Mouse (Mus musculus) hindbrain, postnatal 0 days (tissue): ENCODE results near the gene Erp29. TPM values are rescaled to one million over a fixed set of nuclear protein-coding genes. Genes with fewer than 3 reads are reported as not detected.

Experiments
- ATAC-seq: fragments of 200-750 bp; cut with Nextera tagmentation; 2 replicates; pipeline ENCODE4 v1.8.0; 2017; ENCODE audit warnings: mild to moderate bottlenecking, moderate TSS enrichment, moderate library complexity
- DNase-seq: peaks from one replicate; pipeline ENCODE4 v3.0.0-alpha.2; 2015; ENCODE audit warnings: low spot score
- H3K27ac ChIP-seq: fragments of 300-500 bp; sonication (generic); 2 replicates; pipeline ENCODE4 v1.5.1; 2014; ENCODE audit warnings: mild to moderate bottlenecking
- H3K27me3 ChIP-seq: fragments of 300-500 bp; sonication (generic); 2 replicates; pipeline ENCODE4 v1.6.1; 2014; ENCODE audit warnings: low read length, mixed read lengths; ENCODE audit not compliant: insufficient read depth
- H3K36me3 ChIP-seq: fragments of 300-500 bp; sonication (generic); 2 replicates; pipeline ENCODE4 v1.6.1; 2014; ENCODE audit warnings: low read length, mixed read lengths; ENCODE audit not compliant: insufficient read depth
- H3K4me1 ChIP-seq: fragments of 300-500 bp; sonication (generic); 2 replicates; pipeline ENCODE4 v1.6.1; 2014; ENCODE audit warnings: antibody characterized with exemption, low read length, mixed read lengths; ENCODE audit not compliant: insufficient read depth
- H3K4me2 ChIP-seq: fragments of 300-500 bp; sonication (generic); 2 replicates; pipeline ENCODE4 v1.6.1; 2014; ENCODE audit warnings: low read depth, mild to moderate bottlenecking, low read length, moderate library complexity, mixed read lengths
- H3K4me3 ChIP-seq: fragments of 300-500 bp; sonication (generic); 2 replicates; pipeline ENCODE4 v1.5.1; 2014; ENCODE audit warnings: low read length
- H3K9ac ChIP-seq: fragments of 300-500 bp; sonication (generic); replicated peaks from 2 replicates; pipeline ENCODE4 v1.6.1; 2014; ENCODE audit warnings: mild to moderate bottlenecking, low read length, moderate library complexity, mixed read lengths
- H3K9me3 ChIP-seq: fragments of 300-500 bp; sonication (generic); 2 replicates; pipeline ENCODE4 v1.6.1; 2016; ENCODE audit warnings: low read length, mixed read lengths
- CTCF ChIP-seq: IDR thresholded peaks from 2 replicates; pipeline ENCODE4 v1.5.1; 2016; ENCODE audit warnings: antibody characterized with exemption, control low read depth, low read depth
- WGBS: fragments of 180-500 bp; shearing (Covaris S2); extraction: QIAGEN DNeasy Blood & Tissue Kit; methylation state at CpG from one replicate; pipeline ENCODE4 v1.1.7; 2014; 5-methylcytosine and 5-hydroxymethylcytosine counted together
- polyA plus RNA-seq: library from polyadenylated mRNA; unstranded; fragments of >200 nt; fragmentation: Nextera tagmentation; extraction: Ambion mirVana; gene quantifications from 2 replicates; pipeline ENCODE4 v1.2.1, GENCODE M21; 2015
- total RNA-seq: library from RNA; depleted of rRNA; stranded (reverse); fragments of >200 nt; gene quantifications from 2 replicates; pipeline ENCODE4 v1.2.3, GENCODE M21; 2014

Gene Erp29
- total and polyA plus RNA-seq, 2 experiments from 2014 or later: 37.1 to 192 TPM

DNA sequence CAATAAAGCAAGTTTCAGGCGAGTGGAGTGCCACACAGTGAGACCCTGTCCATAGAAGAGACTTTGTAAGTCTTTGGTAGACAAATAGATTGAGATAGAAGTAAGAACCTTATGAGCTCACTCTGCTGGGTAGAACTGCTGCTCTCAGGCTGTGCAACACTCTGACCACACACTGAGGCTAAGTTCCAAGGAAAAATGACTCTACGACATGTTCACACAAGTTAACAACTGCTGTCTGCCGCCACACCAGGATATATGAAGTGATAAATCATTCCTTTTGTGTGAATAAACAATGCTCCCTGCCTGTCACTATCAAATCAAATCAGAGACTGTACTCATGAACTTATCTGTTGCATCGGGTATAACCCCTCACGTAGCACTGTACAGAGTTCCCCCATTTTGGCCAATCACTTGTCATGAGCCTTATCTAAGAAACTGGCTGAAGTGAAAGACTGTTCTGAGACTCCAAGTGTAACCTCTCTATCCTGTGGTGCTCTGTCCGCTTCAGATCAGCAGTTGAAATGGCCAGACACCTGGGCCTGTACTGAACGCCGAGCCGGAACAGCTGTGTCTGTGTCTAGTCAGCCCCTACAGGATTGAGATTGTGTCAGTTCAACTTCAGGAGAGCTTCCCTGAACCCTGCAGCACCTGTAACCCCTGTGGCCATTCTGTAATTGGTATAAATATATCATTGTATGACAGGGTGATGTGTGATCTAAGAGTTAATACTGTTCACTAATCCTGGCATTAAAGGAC lies 3.4 kb upstream of the Erp29 start:
- no peaks in the 10 kb centered on the region for H3K9me3 ChIP-seq
- DNase-seq (no peak), ATAC-seq (no peak)
- peaks cover 8% of the 10 kb centered on the region for H3K4me1 ChIP-seq
- no peak overlapping the region for H3K4me2 ChIP-seq
- H3K27ac ChIP-seq: no peak overlapping the region
- no peak overlapping the region for H3K4me3 ChIP-seq
- 73% methylated on average over 9 of the region's 9 CpGs for WGBS
- H3K36me3 ChIP-seq: no peaks in the 10 kb centered on the region
- H3K27me3 ChIP-seq: no peaks in the 10 kb centered on the region
- no peak for TF ChIP-seq CTCF
- no peak overlapping the region for H3K9ac ChIP-seq

DNA sequence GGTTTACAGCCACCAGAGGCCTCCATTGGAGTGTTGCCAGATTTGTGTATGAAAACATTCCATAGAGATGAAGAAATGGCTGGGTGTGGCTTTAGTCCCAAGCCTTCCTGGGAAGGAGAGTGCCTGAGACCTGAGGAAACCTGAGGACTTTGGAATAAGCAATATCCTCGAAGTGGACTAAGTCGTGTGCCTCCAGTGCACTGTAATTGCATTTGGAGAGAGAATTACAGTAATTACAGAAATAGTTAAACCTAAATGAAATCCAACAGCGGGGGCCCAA lies 2.1 kb upstream of the Erp29 start:
- Histone ChIP-seq H3K4me2 (no peak overlapping the region), H3K9me3 (no peaks in the 10 kb centered on the region), H3K27ac (no peak overlapping the region), H3K4me3 (no peak overlapping the region), H3K27me3 (no peaks in the 10 kb centered on the region), H3K9ac (no peak overlapping the region), H3K4me1 (peaks cover 11% of the 10 kb centered on the region), H3K36me3 (peaks cover 2% of the 10 kb centered on the region; the same call in 1 of the 2 replicates)
- ATAC-seq (no peak), DNase-seq (no peak)
- 87% methylated on average over 3 of the region's 3 CpGs for WGBS
- TF ChIP-seq CTCF: no peak

DNA sequence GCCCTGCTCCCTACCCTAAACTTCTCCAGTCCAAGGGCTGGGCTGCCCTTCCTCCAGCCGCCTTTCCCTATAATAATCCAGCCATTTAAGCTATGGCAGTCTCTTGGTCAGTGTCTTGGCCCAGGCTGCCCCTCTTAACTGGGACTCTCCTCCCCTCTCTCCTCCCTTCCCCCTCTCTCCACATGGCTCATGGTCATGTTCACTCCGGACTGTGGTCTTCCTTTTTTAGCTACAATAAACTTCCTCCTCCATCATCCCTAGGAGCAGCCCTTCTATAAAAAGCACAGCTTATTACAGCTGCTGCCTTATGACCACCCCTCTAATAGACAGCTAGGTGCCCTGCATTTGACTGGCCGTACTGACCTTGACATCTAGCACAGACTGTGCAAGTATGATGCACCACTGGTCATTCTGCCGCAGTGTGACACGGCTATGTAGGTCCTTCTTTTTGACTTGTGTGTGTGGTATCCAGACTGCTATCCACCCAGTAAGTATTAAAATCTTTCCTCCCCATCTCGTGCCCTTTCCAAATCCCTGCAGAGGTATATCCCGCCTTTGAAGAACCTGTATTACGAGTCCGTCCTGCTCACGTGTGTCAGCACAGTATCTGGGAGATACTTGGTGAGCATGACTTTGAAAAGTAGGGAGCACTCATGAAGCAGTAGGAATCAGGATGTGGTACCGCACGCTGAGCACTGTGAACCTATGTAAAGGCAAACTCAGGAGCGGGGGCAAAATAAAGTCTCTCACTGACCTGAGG lies 1.6 kb upstream of the Erp29 start:
- Histone ChIP-seq H3K4me2 (no peak overlapping the region), H3K4me3 (no peak overlapping the region), H3K4me1 (peaks cover 11% of the 10 kb centered on the region), H3K36me3 (peaks cover 6% of the 10 kb centered on the region; the same call in 1 of the 2 replicates), H3K27ac (no peak overlapping the region), H3K27me3 (no peaks in the 10 kb centered on the region), H3K9ac (no peak overlapping the region), H3K9me3 (no peaks in the 10 kb centered on the region)
- TF ChIP-seq CTCF: no peak
- ATAC-seq: no peak
- no peak for DNase-seq
- 93% methylated on average over 13 of the region's 13 CpGs for whole genome bisulfite sequencing

DNA sequence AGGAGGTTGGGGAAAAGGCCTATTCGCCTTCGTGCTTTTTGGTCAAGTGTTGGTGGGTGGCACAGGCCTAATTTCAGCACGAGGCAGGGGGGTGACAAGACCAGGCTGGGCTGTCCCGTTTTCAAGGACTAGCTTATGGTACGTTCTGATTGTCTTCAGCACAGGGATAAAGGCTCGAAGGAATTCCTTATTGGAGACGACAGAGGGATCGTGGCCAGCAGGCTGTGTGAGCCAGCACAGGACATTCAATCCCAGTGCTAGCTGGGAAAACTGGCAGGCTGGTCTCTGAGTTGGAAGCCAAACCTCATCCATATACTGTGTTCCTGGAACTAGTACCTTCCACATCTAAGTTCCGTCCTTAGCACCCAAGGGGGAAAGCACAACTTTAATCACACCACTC lies 600 bp upstream of the Erp29 start:
- Histone ChIP-seq H3K27me3 (no peaks in the 10 kb centered on the region), H3K36me3 (peaks cover 15% of the 10 kb centered on the region; the same call in 1 of the 2 replicates), H3K4me3 (peak overlapping the region; percentile 72), H3K27ac (peak overlapping the region; percentile 98), H3K4me2 (peak overlapping the region; percentile 82), H3K9ac (peak overlapping the region; percentile 87), H3K4me1 (peaks cover 11% of the 10 kb centered on the region), H3K9me3 (no peaks in the 10 kb centered on the region)
- WGBS: 4% methylated on average over 9 of the region's 9 CpGs
- peak; percentile 33; the same call in 1 of the 2 replicates for ATAC-seq
- peak; percentile 47 for DNase-seq
- no peak for TF ChIP-seq CTCF

DNA sequence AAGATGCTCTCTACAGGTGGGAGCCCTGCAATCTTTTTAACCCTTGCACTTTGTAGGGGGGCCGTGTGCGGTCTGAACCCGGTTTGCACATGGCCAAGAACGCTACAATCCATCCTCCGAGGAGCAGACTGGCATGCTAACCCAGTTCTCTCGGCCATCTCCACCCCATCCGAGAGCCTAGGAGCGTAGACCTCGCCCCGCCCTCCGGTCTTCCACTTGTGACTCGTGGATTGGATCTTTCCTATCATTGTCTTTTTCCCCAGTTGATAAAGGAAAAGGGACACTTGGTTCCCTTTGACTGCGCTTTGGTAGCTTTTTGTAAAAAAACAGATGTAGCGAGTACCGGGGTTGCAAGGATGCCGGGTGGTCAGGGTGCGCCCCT lies 671 bp downstream of the Erp29 start, which contains the start of gene Tmem116:
Gene Tmem116, plus strand, starts transcription at position 250 of the 382 bp plus-strand sequence.
- Histone ChIP-seq H3K4me3 (peak within 1 kb of the TSS; percentile 72), H3K27ac (peak within 1 kb of the TSS; percentile 98), H3K4me2 (peak within 1 kb of the TSS; percentile 82), H3K9me3 (no peaks in the 10 kb centered on the region), H3K36me3 (peaks cover 26% of the 10 kb centered on the region), H3K4me1 (peaks cover 11% of the 10 kb centered on the region), H3K27me3 (no peaks in the 10 kb centered on the region), H3K9ac (peak within 1 kb of the TSS; percentile 87)
- no peak for ATAC-seq
- WGBS: under 1% methylated on average over 17 of the region's 17 CpGs
- DNase-seq: peak; percentile 62
- TF ChIP-seq CTCF: no peak

DNA sequence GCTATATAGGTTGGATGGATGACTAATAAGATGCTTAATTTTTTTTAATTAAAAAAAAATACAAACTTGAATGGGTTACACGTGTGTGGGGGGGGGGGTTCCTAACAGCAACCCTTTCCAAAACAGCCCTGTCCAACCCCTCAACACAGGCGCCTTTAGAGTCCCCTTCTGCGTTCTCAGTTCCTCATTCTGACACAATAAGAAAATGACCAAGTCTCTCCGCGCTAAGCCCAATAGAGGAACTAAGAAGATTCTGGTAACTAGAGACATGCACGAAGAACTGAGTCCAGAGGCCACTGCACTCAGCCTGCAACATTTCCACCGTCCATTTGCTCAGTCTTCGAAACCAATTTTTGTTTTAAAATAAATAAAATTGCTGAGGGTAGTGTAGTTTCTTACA lies 1.1 kb downstream of the Erp29 start:
- Histone ChIP-seq H3K9ac (peak overlapping the region; percentile 87), H3K9me3 (no peaks in the 10 kb centered on the region), H3K27me3 (no peaks in the 10 kb centered on the region), H3K27ac (peak overlapping the region; percentile 98), H3K4me3 (peak overlapping the region; percentile 72), H3K4me2 (peak overlapping the region; percentile 82), H3K4me1 (peaks cover 11% of the 10 kb centered on the region), H3K36me3 (peaks cover 31% of the 10 kb centered on the region)
- WGBS: 19% methylated on average over 8 of the region's 8 CpGs
- ATAC-seq (no peak), DNase-seq (peak; percentile 15)
- TF ChIP-seq CTCF: no peak
